Mouse (Mus musculus) liver, adult 2 months (tissue): ENCODE results near the gene Smcr8. TPM values are rescaled to one million over a fixed set of nuclear protein-coding genes. Genes with fewer than 3 reads are reported as not detected.
A peak's percentile ranks its signal among the peaks of the same experiment; 100 is the strongest.

Experiments
- DNase-seq: peaks from one replicate; pipeline ENCODE4 v3.0.0-alpha.2; 2011; ENCODE audit warnings: low read depth, low spot score; ENCODE audit errors: extremely low read depth
- H3K27ac ChIP-seq: fragments of 200-500 bp; replicated peaks from 2 replicates; pipeline ENCODE4 v1.5.1; 2012; ENCODE audit warnings: low read depth, mild to moderate bottlenecking, control low read depth, inconsistent platforms, low read length; ENCODE audit not compliant: insufficient read depth
- H3K27me3 ChIP-seq: fragments of 200-500 bp; 2 replicates; pipeline ENCODE4 v1.6.1; 2012; ENCODE audit warnings: mild to moderate bottlenecking, moderate library complexity, low read length, inconsistent platforms; ENCODE audit not compliant: control insufficient read depth, insufficient read depth
- H3K36me3 ChIP-seq: fragments of 200-500 bp; 2 replicates; pipeline ENCODE4 v1.6.1; 2012; ENCODE audit warnings: low read length, inconsistent platforms; ENCODE audit not compliant: control insufficient read depth, insufficient read depth
- H3K4me1 ChIP-seq: fragments of 200-500 bp; 2 replicates; pipeline ENCODE4 v1.6.1; 2011; ENCODE audit warnings: low read length; ENCODE audit not compliant: control insufficient read depth, insufficient read depth
- H3K4me3 ChIP-seq: fragments of 200-500 bp; 2 replicates; pipeline ENCODE4 v1.5.1; 2011; ENCODE audit warnings: low read depth, mild to moderate bottlenecking, control low read depth, low read length, moderate library complexity; ENCODE audit not compliant: insufficient read depth
- H3K79me2 ChIP-seq: fragments of 200-500 bp; 2 replicates; pipeline ENCODE4 v1.6.1; 2012; ENCODE audit warnings: inconsistent platforms, mild to moderate bottlenecking, low read length, moderate library complexity; ENCODE audit not compliant: control insufficient read depth, insufficient read depth
- H3K9ac ChIP-seq: fragments of 200-500 bp; 2 replicates; pipeline ENCODE4 v1.6.1; 2012; ENCODE audit warnings: low read depth, mild to moderate bottlenecking, control low read depth, inconsistent platforms, low read length
- CTCF ChIP-seq: fragments of 200-500 bp; IDR thresholded peaks from 2 replicates; pipeline ENCODE4 v1.5.1; 2011; ENCODE audit warnings: low read depth, low read length, control low read depth
- POLR2A ChIP-seq: fragments of 200-500 bp; IDR thresholded peaks from 2 replicates; pipeline ENCODE4 v1.6.1; 2011; ENCODE audit warnings: low read length, control low read depth; ENCODE audit not compliant: insufficient read depth; ENCODE audit errors: extremely low read depth
- WGBS: fragments of 180-500 bp; shearing (Covaris S2); methylation state at CpG from one replicate; pipeline ENCODE4 v1.1.7; 2018; 5-methylcytosine and 5-hydroxymethylcytosine counted together
- polyA plus RNA-seq: library from polyadenylated mRNA; depleted of rRNA; stranded (reverse); fragments of >200 nt; gene quantifications from 2 replicates; pipeline ENCODE4 v1.2.3, GENCODE M21; 2012
- total RNA-seq: library from RNA; depleted of rRNA; stranded (reverse); fragments of >200 nt; gene quantifications from 2 replicates; pipeline ENCODE4 v1.2.3, GENCODE M21; 2014

The Smcr8 gene
- total and polyA plus RNA-seq, 2 experiments: 7.7 to 9.3 TPM

DNA sequence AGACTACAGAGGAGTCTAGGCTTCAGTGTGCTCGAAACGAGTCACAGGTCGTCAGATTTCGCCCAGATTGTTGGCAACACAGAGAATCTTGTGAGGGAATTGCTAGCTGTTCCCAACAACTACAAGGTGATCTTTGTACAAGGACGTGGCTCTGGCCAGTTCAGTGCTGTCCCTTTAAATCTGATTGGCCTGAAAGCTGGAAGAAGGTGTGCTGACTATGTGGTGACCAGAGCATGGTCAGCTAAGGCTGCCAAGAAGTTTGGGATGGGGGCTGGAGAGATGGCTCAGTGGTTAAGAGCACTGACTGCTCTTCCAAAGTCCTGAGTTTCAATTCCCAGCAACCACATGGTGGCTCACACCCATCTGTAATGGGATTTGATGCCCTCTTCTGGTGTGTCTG lies 39.1 kb downstream of the Smcr8 start:
- Histone ChIP-seq H3K27me3 (no peaks in the 10 kb centered on the region), H3K36me3 (no peaks in the 10 kb centered on the region), H3K27ac (peak overlapping the region; percentile 58), H3K9ac (no peak overlapping the region; the same call in 1 of the 2 replicates), H3K4me3 (no peak overlapping the region), H3K79me2 (no peaks in the 10 kb centered on the region), H3K4me1 (peaks cover 7% of the 10 kb centered on the region)
- TF ChIP-seq CTCF (no peak), POLR2A (no peak)
- WGBS: 28% methylated on average over 5 of the region's 5 CpGs
- peak; percentile 93 for DNase-seq

GRCm38 (mm10) chr11:60823771-60824170 lies 46.4 kb downstream of the Smcr8 start:
- no peak for TF ChIP-seq POLR2A
- TF ChIP-seq CTCF: no peak
- peaks cover 8% of the 10 kb centered on the region for H3K4me1 ChIP-seq
- DNase-seq: peak; percentile 90
- no peaks in the 10 kb centered on the region for H3K79me2 ChIP-seq
- 27% methylated on average over 2 of the region's 2 CpGs for WGBS
- no peaks in the 10 kb centered on the region for H3K27me3 ChIP-seq
- no peaks in the 10 kb centered on the region for H3K36me3 ChIP-seq
- no peak overlapping the region for H3K9ac ChIP-seq
- peak overlapping the region; percentile 6 for H3K27ac ChIP-seq
- no peak overlapping the region for H3K4me3 ChIP-seq

DNA sequence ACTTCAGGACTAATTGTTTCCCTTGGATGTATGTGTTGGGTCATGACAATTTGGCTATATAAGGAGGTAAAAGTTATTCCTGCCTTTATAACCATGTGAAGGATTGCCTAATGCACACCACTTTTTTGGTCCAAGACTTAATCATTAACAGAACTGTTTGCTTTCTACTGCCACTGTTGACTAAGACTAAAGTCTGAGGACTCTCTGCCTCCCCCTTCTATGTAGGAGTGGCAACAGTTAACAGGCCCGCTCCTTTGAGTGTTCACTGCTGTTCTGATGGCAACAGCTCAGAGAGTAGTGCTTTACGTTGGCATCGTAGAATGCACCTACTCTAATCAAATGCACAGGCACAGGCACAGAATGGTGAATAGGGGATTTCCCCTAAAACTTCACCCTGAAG lies 47.9 kb downstream of the Smcr8 start:
- Histone ChIP-seq H3K4me3 (no peak overlapping the region; the same call in 1 of the 2 replicates), H3K27me3 (no peaks in the 10 kb centered on the region), H3K9ac (peak overlapping the region; percentile 66), H3K27ac (peak overlapping the region; percentile 91), H3K79me2 (no peaks in the 10 kb centered on the region), H3K4me1 (peaks cover 10% of the 10 kb centered on the region), H3K36me3 (no peaks in the 10 kb centered on the region)
- WGBS: 31% methylated on average over 3 of the region's 3 CpGs
- DNase-seq: peak; percentile 99
- TF ChIP-seq POLR2A: no peak
- no peak for TF ChIP-seq CTCF

DNA sequence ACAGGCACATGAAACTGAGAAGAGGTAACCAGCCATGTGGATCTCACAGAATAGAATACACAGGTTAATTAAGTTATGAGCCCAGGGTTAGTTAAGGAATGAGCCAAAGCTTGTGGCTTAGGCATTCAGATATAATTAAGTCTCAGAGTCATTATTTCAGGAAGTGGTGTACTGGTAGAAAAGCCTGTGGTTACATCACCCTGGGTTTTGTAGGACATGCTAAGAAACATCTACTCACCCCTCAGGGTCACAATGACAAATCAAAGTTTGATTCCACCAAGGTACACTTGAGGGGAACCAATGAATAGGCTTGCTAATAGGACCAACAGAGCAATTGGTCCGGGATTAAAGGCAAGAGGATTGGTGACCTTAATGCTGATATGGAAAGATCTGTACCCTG lies 49.4 kb downstream of the Smcr8 start:
- WGBS: 70% methylated on average over 1 of the region's 1 CpGs
- H3K36me3 ChIP-seq: no peaks in the 10 kb centered on the region
- H3K27me3 ChIP-seq: no peaks in the 10 kb centered on the region
- TF ChIP-seq POLR2A: no peak
- TF ChIP-seq CTCF: no peak
- DNase-seq: no peak
- H3K4me3 ChIP-seq: no peak overlapping the region
- no peaks in the 10 kb centered on the region for H3K79me2 ChIP-seq
- H3K27ac ChIP-seq: no peak overlapping the region
- peaks cover 10% of the 10 kb centered on the region for H3K4me1 ChIP-seq
- H3K9ac ChIP-seq: no peak overlapping the region

GRCm38 (mm10) chr11:60827241-60827945 lies 50.1 kb downstream of the Smcr8 start:
- DNase-seq: peak; percentile 86
- Histone ChIP-seq H3K27ac (peak overlapping the region; percentile 6; the same call in 1 of the 2 replicates), H3K36me3 (no peaks in the 10 kb centered on the region), H3K4me3 (no peak overlapping the region), H3K79me2 (no peaks in the 10 kb centered on the region), H3K4me1 (peaks cover 10% of the 10 kb centered on the region), H3K27me3 (no peaks in the 10 kb centered on the region), H3K9ac (no peak overlapping the region)
- TF ChIP-seq CTCF (no peak), POLR2A (no peak)
- WGBS: 63% methylated on average over 4 of the region's 4 CpGs

DNA sequence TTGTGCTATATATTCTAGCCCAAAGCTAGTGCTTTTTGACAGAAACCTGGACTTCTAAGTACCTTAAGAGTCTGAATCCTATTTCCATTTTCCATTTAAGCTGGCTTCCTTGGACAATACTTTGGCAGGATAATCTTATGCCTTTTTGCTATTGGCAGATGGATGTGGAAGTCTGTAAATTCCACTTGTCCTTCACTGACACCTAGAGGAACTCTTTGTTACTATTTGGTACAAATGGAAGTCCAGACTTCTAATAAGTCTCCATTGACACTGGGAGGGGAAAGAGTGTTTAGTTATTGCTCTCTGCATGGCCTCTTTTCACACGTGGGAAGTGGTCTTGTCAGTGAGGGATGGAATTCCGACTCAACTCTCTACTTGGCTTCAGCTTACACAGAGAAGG lies 51.6 kb downstream of the Smcr8 start:
- no peaks in the 10 kb centered on the region for H3K27me3 ChIP-seq
- peak; percentile 46; the same call in 1 of the 2 replicates for TF ChIP-seq CTCF
- TF ChIP-seq POLR2A: no peak
- peak; percentile 79 for DNase-seq
- no peak overlapping the region for H3K27ac ChIP-seq
- H3K4me3 ChIP-seq: no peak overlapping the region
- peaks cover 10% of the 10 kb centered on the region for H3K4me1 ChIP-seq
- no peaks in the 10 kb centered on the region for H3K79me2 ChIP-seq
- H3K36me3 ChIP-seq: no peaks in the 10 kb centered on the region
- WGBS: 23% methylated on average over 2 of the region's 2 CpGs
- H3K9ac ChIP-seq: no peak overlapping the region
